Mouse (Mus musculus) kidney, embryonic 14.5 days (tissue): ENCODE data around the gene Rab42. TPM values are rescaled to one million over a fixed set of nuclear protein-coding genes. Genes with fewer than 3 reads are reported as not detected.
"Not testable (repeated sequence)": the region's sequence is repeated elsewhere in the genome, so short reads cannot be mapped to it uniquely, and the experiment has no call there.

Experiments
- ATAC-seq: fragments of 200-750 bp; cut with Nextera tagmentation; 2 replicates; pipeline ENCODE4 v1.8.0; 2017; ENCODE audit warnings: moderate number of reproducible peaks, mild to moderate bottlenecking, moderate TSS enrichment, moderate library complexity; ENCODE audit not compliant: low FRiP score, low TSS enrichment
- H3K27ac ChIP-seq: fragments of 300-500 bp; sonication (generic); 2 replicates; pipeline ENCODE4 v1.5.1; 2014; ENCODE audit warnings: low read depth, mild to moderate bottlenecking, low read length, moderate library complexity, mixed read lengths
- H3K27me3 ChIP-seq: fragments of 300-500 bp; sonication (generic); 2 replicates; pipeline ENCODE4 v1.6.1; 2014; ENCODE audit warnings: mild to moderate bottlenecking, low read length; ENCODE audit not compliant: control insufficient read depth, insufficient read depth
- H3K36me3 ChIP-seq: fragments of 300-500 bp; sonication (generic); 2 replicates; pipeline ENCODE4 v1.6.1; 2014; ENCODE audit warnings: low read length, mixed read lengths; ENCODE audit not compliant: control insufficient read depth, insufficient read depth
- H3K4me1 ChIP-seq: fragments of 300-500 bp; sonication (generic); 2 replicates; pipeline ENCODE4 v1.6.1; 2014; ENCODE audit warnings: low read length, mixed read lengths; ENCODE audit not compliant: control insufficient read depth, insufficient read depth
- H3K4me2 ChIP-seq: fragments of 300-500 bp; sonication (generic); replicated peaks from 2 replicates; pipeline ENCODE4 v1.6.1; 2014; ENCODE audit warnings: low read depth, mild to moderate bottlenecking, low read length
- H3K4me3 ChIP-seq: fragments of 300-500 bp; sonication (generic); 2 replicates; pipeline ENCODE4 v1.5.1; 2014; ENCODE audit warnings: mild to moderate bottlenecking, low read length
- H3K9ac ChIP-seq: fragments of 300-500 bp; sonication (generic); 2 replicates; pipeline ENCODE4 v1.6.1; 2014; ENCODE audit warnings: low read depth, mild to moderate bottlenecking, low read length, moderate library complexity
- H3K9me3 ChIP-seq: fragments of 300-500 bp; sonication (generic); 2 replicates; pipeline ENCODE4 v1.6.1; 2016; ENCODE audit warnings: low read length; ENCODE audit not compliant: control insufficient read depth
- WGBS: fragments of 180-500 bp; shearing (Covaris S2); extraction: QIAGEN DNeasy Blood & Tissue Kit; methylation state at CpG from one replicate; pipeline ENCODE4 v1.1.7; 2014; 5-methylcytosine and 5-hydroxymethylcytosine counted together
- polyA plus RNA-seq: library from polyadenylated mRNA; unstranded; fragments of >200 nt; fragmentation: Nextera tagmentation; extraction: Ambion mirVana; gene quantifications from 2 replicates; pipeline ENCODE4 v1.2.1, GENCODE M21; 2014

Gene Rab42
- polyA plus RNA-seq, 1 experiment from 2014 or later, result 2.4 TPM

- WGBS, result under 1% methylated on average over 41 of the region's 41 CpGs
- no peaks in the 10 kb centered on the region for H3K9me3 ChIP-seq
- H3K36me3 ChIP-seq, result peaks cover 25% of the 10 kb centered on the region
- ATAC-seq, result peak; percentile 89
- H3K9ac ChIP-seq, result peak overlapping the region; percentile 90
- peak overlapping the region; percentile 85 for H3K27ac ChIP-seq
- 0 out of 2 replicates have a peak, but pooled peaks cover 4% of the 10 kb centered on the region for H3K4me1 ChIP-seq
- peak overlapping the region; percentile 76 for H3K4me3 ChIP-seq
- no peaks in the 10 kb centered on the region for H3K27me3 ChIP-seq
- H3K4me2 ChIP-seq, result peak overlapping the region; percentile 94
These were observed 5.4 kb upstream of the Rab42 start for GRCm38 (mm10) chr4:132308437-132309139.

- Histone ChIP-seq H3K4me2 (no peak overlapping the region), H3K36me3 (peaks cover 16% of the 10 kb centered on the region), H3K4me3 (no peak overlapping the region), H3K9me3 (no peaks in the 10 kb centered on the region), H3K9ac (no peak overlapping the region), H3K27ac (no peak overlapping the region), H3K27me3 (no peaks in the 10 kb centered on the region), H3K4me1 (peaks cover 8% of the 10 kb centered on the region; the same call in 1 of the 2 replicates)
- WGBS, result 77% methylated on average over 6 of the region's 6 CpGs
- ATAC-seq, result no peak
These were observed 2.8 kb upstream of the Rab42 start for GRCm38 (mm10) chr4:132306004-132306403.

- peaks cover 8% of the 10 kb centered on the region; the same call in 1 of the 2 replicates for H3K4me1 ChIP-seq
- WGBS, result 87% methylated on average over 8 of the region's 8 CpGs
- H3K27ac ChIP-seq, result no peak overlapping the region
- no peaks in the 10 kb centered on the region for H3K9me3 ChIP-seq
- H3K36me3 ChIP-seq, result peaks cover 9% of the 10 kb centered on the region
- no peak overlapping the region for H3K9ac ChIP-seq
- H3K4me2 ChIP-seq, result no peak overlapping the region
- no peak for ATAC-seq
- no peak overlapping the region for H3K4me3 ChIP-seq
- H3K27me3 ChIP-seq, result no peaks in the 10 kb centered on the region
These were observed 2.1 kb upstream of the Rab42 start for GRCm38 (mm10) chr4:132305276-132305675.

GRCm38 (mm10) chr4:132303484-132303883, 299 bp upstream of the Rab42 start:
- peak overlapping the region; percentile 48 for H3K4me3 ChIP-seq
- 41% methylated on average over 6 of the region's 6 CpGs for WGBS
- not testable (repeated sequence) for H3K27me3 ChIP-seq, H3K27ac ChIP-seq, H3K4me1 ChIP-seq, ATAC-seq, H3K36me3 ChIP-seq, H3K9me3 ChIP-seq
- peak overlapping the region; percentile 67 for H3K4me2 ChIP-seq
- H3K9ac ChIP-seq, result peak overlapping the region; percentile 62

GRCm38 (mm10) chr4:132301965-132302938, 933 bp downstream of the Rab42 start:
- peak overlapping the region; percentile 62 for H3K9ac ChIP-seq
- H3K4me1 ChIP-seq, result peaks cover 4% of the 10 kb centered on the region; the same call in 1 of the 2 replicates
- H3K27me3 ChIP-seq, result no peaks in the 10 kb centered on the region
- no peaks in the 10 kb centered on the region for H3K9me3 ChIP-seq
- WGBS, result 51% methylated on average over 16 of the region's 16 CpGs
- peak overlapping the region; percentile 67 for H3K4me2 ChIP-seq
- no peak for ATAC-seq
- no peaks in the 10 kb centered on the region for H3K36me3 ChIP-seq
- H3K4me3 ChIP-seq, result peak overlapping the region; percentile 48
- no peak overlapping the region; the same call in 1 of the 2 replicates for H3K27ac ChIP-seq

GRCm38 (mm10) chr4:132301486-132301885, 1.7 kb downstream of the Rab42 start:
- no peak for ATAC-seq
- 91% methylated on average over 6 of the region's 6 CpGs for WGBS
- peaks cover 4% of the 10 kb centered on the region; the same call in 1 of the 2 replicates for H3K4me1 ChIP-seq

GRCm38 (mm10) chr4:132299849-132300248, 3.3 kb downstream of the Rab42 start:
- H3K27me3 ChIP-seq, result no peaks in the 10 kb centered on the region
- no peak for ATAC-seq
- no peak overlapping the region for H3K27ac ChIP-seq
- no peak overlapping the region for H3K4me3 ChIP-seq
- no peak overlapping the region for H3K4me2 ChIP-seq
- no peaks in the 10 kb centered on the region for H3K9me3 ChIP-seq
- peaks cover 4% of the 10 kb centered on the region; the same call in 1 of the 2 replicates for H3K4me1 ChIP-seq
- WGBS, result 92% methylated on average over 1 of the region's 1 CpGs
- H3K36me3 ChIP-seq, result no peaks in the 10 kb centered on the region
- no peak overlapping the region for H3K9ac ChIP-seq

More at GRCm38 (mm10) chr4:132301486-132301885, 1.7 kb downstream of the Rab42 start:
- Histone ChIP-seq H3K36me3 (no peaks in the 10 kb centered on the region), H3K4me3 (no peak overlapping the region), H3K27ac (no peak overlapping the region), H3K9me3 (no peaks in the 10 kb centered on the region), H3K4me2 (no peak overlapping the region), H3K27me3 (no peaks in the 10 kb centered on the region), H3K9ac (no peak overlapping the region)

GRCm38 (mm10) chr4:132295696-132296390, 7.3 kb downstream of the Rab42 start:
- peaks cover 3% of the 10 kb centered on the region; the same call in 1 of the 2 replicates for H3K9me3 ChIP-seq
- H3K9ac ChIP-seq, result no peak overlapping the region
- H3K4me1 ChIP-seq, result no peaks in the 10 kb centered on the region
- no peaks in the 10 kb centered on the region for H3K27me3 ChIP-seq
- H3K4me2 ChIP-seq, result no peak overlapping the region
- 51% methylated on average over 8 of the region's 8 CpGs for WGBS
- H3K36me3 ChIP-seq, result peaks cover 15% of the 10 kb centered on the region
- no peak for ATAC-seq
- H3K4me3 ChIP-seq, result no peak overlapping the region
- H3K27ac ChIP-seq, result no peak overlapping the region
